9 mouse cellular contexts compared by ENCODE assay signal in the genomic region with DNA sequence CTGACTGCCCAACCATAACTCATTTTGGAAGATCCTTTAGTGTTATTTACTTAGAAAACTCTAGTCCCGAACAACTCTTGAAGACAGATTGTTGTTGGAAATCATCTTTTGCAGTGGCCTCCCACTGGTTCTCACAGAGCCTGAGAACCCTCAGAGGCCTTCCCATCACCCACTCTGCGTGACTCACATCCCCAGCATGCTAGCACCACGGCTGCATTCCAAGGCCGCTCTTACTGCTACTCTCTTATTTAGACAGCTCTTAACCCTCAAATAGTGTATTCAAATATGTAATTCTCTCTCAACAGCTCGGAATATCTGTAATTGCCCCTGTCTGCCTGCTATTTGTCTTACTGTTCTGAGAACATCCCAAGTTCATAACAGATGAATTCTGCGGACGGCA. TPM values are rescaled to one million over a fixed set of nuclear protein-coding genes. Genes with fewer than 3 reads are reported as not detected.
DNase-seq lines count a peak whose midpoint lies in the region; ATAC-seq lines count a peak whose summit lies in the region.
"Had no signal": no experiment of that assay in that cellular context is flagged by ENCODE, and none has a peak within 500 bp of the region (broad histone marks: within the 10 kb centered on the region; RNA-seq: fewer than 3 reads in every experiment).

No protein-coding gene starts in this region.

- H3K9me3 ChIP-seq in heart, embryonic 12.5 days (replicated peaks) = no peaks in the 10 kb centered on the region
- H3K9me3 ChIP-seq in limb, embryonic 10.5 days (replicated peaks) = no peaks in the 10 kb centered on the region

- no peak overlapping the region for H3K9ac ChIP-seq in heart, embryonic 12.5 days

- no peak overlapping the region for H3K4me2 ChIP-seq in heart, embryonic 12.5 days

- WGBS in heart, embryonic 12.5 days = 56% methylated on average over 7 of the region's 7 CpGs
- WGBS in limb, embryonic 10.5 days = 79% methylated on average over 7 of the region's 7 CpGs

- no peaks in the 10 kb centered on the region for H3K36me3 ChIP-seq in heart, embryonic 12.5 days
- H3K36me3 ChIP-seq in limb, embryonic 10.5 days = no peaks in the 10 kb centered on the region

- H3K27me3 ChIP-seq in heart, embryonic 12.5 days (replicated peaks) = no peaks in the 10 kb centered on the region
- H3K27me3 ChIP-seq in limb, embryonic 10.5 days (ENCODE audit: low read depth, poor library complexity, severe bottlenecking) = no peaks in the 10 kb centered on the region

- no peak overlapping the region for H3K27ac ChIP-seq in heart, embryonic 12.5 days (ENCODE audit: poor library complexity, severe bottlenecking)
- H3K27ac ChIP-seq in limb, embryonic 10.5 days = no peak overlapping the region

- peak; percentile 91 for DNase-seq in heart, adult 11 months
- peak; percentile 21 to 35 for DNase-seq in urinary bladder, postnatal 36 days (ENCODE audit: low spot score in 2 of 2)
- no peak for DNase-seq in urinary bladder, adult 2 months (ENCODE audit: low spot score)
- DNase-seq in left cerebral cortex, postnatal 36 days (ENCODE audit: low spot score in 2 of 2) = peak; percentile 42 to 45
- peak; percentile 6 for DNase-seq in yolk sac, embryonic 10.5 days (ENCODE audit: low spot score)
- no peak for DNase-seq in B cell, adult 2 months
- DNase-seq in limb, embryonic 10.5 days (ENCODE audit: low spot score) = no peak

- intact Hi-C loops in left cerebral cortex, postnatal 36 days (cut with DNase I) = no loop called here

- peaks cover 22% of the 10 kb centered on the region for H3K4me1 ChIP-seq in heart, embryonic 12.5 days (replicated peaks)
- peaks cover 17% of the 10 kb centered on the region for H3K4me1 ChIP-seq in limb, embryonic 10.5 days

- ATAC-seq in heart, embryonic 12.5 days (ENCODE audit: insufficient number of reproducible peaks, low FRiP score) = no peak

- H3K4me3 ChIP-seq in heart, embryonic 12.5 days = no peak overlapping the region
- H3K4me3 ChIP-seq in limb, embryonic 10.5 days = no peak overlapping the region
- H3K4me3 ChIP-seq: erythroblast, embryonic 14.5 days had no signal

RNA-seq across cellular contexts. Expression of a gene that starts 2.9 kb away (rescaled TPM):
- polyA plus RNA-seq in heart, embryonic 12.5 days (2016; fragmentation: Nextera tagmentation; extraction: Ambion mirVana) = 3.3 and 3.6 TPM in 2 replicates
- 6.5 and 7.7 TPM in 2 replicates for polyA plus RNA-seq in urinary bladder, adult 2 months (2012; rRNA removed)
- total RNA-seq in left cerebral cortex, postnatal 36 days (2021) = 1 to 10 TPM; 4.3 to 5.0 TPM
- 0.51 and 1.5 TPM in 2 replicates for polyA plus RNA-seq in limb, embryonic 10.5 days (2016; fragmentation: Nextera tagmentation; extraction: Ambion mirVana)

Comparison
In these comparisons a context has a peak if more than half of its experiments do, and no peak if none do; other contexts are left out.
1. DNase-seq: peak in heart, adult 11 months (single experiment), urinary bladder, postnatal 36 days (2 of 2), left cerebral cortex, postnatal 36 days (2 of 2) and yolk sac, embryonic 10.5 days (single experiment); none in urinary bladder, adult 2 months (single experiment), B cell, adult 2 months (0 of 2) and limb, embryonic 10.5 days (single experiment).